Mouse (Mus musculus) lung, postnatal 14 days (tissue): ENCODE measurements around the gene Gm37419.
A peak's percentile ranks its signal among the peaks of the same experiment; 100 is the strongest.

ENCODE experiments used
- DNase-seq: peaks from one replicate; pipeline ENCODE4 v3.0.0; 2021

The Gm37419 gene

DNA sequence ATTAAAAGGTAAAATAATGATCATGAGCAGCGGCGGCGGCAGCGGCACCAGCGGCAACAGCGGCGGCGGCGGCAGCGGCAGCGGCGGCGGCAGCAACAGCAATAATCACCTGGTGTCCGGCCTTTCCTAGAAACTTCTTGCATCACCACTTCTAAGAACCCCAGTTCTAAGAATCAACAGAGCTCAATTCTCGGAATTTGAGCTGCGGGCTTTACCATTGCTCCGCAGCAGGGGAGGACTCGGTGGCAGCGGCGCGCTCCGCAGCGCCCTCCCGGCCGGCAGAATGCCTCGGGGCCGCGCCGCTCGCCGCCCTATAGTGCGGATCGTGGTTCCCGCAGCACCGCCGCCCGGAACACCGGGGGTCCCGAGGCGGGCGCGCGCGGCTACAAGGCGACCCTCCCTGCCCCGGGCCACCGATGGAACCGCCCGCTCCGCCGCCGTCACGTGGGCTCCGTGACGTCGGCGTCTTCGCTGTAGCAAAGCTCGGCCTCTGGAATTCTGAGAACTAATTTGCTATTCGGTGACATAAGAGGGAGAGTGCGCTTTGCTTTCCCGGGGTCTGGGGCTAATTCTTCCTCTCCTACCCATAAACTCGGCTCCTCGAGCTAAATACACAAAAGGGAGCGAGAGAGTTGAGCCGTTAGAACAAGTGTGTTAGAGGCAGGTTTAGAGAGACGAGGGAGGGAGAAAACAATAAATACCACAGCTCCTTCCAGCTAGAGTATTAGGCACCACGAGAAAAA, at the start of gene Gm37419, which contains the start of gene Bcl6:
Gene Gm37419, plus strand, starts transcription at position 17 of the 743 bp plus-strand sequence.
Gene Bcl6, minus strand, starts transcription at position 387 of the 743 bp plus-strand sequence.
- DNase-seq, result peak; percentile 88

DNA sequence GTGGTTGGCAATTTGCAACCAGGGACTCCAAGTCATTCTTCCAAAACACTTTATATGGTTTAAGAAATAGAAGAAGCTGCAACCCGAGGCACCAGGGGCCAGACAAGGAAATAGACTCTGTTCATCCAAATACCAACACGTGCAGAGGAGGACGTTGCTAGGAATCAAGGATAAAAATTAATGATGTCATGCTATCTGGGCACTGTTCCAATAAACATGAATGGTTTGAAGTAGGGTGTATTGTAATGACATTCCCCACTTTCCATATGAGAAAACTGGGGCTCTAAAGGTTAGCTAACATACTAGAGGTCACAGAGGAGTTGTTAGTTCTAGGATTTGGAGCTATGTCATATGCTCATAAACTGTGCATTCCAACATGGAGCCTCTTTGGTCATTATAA, 43.5 kb upstream of the Gm37419 start:
- no peak for DNase-seq

DNA sequence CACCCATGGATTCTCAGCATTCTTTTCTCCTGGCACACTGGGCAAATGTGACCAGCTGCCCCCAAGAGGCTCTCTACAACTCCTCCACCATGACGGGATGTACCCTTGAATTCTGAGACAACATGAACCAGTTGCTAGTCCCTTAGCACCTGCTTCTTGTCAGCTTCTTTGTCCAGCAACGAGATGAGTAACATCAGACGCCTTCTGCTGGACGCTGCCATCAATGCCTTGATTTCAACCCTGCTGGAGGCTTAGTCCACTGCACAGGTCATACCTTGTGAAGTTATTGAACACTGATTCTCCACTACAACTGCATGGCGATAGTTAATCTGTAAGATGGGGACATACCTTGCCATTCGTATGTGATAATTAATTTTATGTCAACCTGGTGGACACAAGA, 40.6 kb upstream of the Gm37419 start:
- DNase-seq, result no peak

DNA sequence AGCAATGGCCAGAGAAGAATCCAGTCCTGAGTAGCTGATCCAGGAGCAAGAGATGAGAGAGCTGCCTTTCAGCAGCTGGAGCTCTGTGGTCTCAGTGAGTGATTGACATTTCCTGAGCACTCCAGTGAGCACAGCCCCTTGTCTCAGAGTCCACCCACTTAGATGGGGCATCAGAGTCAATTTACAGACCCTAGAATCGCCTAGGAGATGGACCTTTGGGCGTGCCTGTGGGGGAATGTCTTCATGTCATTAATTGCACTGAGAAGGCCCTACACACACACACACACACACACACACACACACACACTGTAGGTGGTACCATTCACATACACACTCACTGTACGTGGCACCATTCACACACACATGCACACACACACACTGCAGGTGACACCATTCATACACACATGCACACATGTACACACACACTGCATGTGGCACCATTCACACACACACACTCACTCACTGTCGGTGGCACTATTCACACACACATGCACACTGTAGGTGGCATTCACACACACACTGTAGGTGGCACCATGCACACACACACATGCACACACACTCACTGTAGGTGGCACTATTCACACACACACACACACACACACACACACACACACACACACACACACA, 36.1 kb upstream of the Gm37419 start:
- no peak for DNase-seq

GRCm38 (mm10) chr16:23953189-23953958, 34.9 kb upstream of the Gm37419 start:
- peak; percentile 76 for DNase-seq

GRCm38 (mm10) chr16:23953959-23954260, 34.4 kb upstream of the Gm37419 start:
- DNase-seq, result no peak

- DNase-seq, result no peak
Observed at GRCm38 (mm10) chr16:23958938-23959337, 29.3 kb upstream of the Gm37419 start.

GRCm38 (mm10) chr16:23962401-23962800, 25.9 kb upstream of the Gm37419 start:
- DNase-seq, result peak; percentile 52

- DNase-seq, result no peak
Observed at GRCm38 (mm10) chr16:23963896-23964668, 24.2 kb upstream of the Gm37419 start.

GRCm38 (mm10) chr16:23964706-23965367, 23.4 kb upstream of the Gm37419 start:
- no peak for DNase-seq

GRCm38 (mm10) chr16:23966066-23966465, 22.2 kb upstream of the Gm37419 start:
- DNase-seq, result no peak

DNA sequence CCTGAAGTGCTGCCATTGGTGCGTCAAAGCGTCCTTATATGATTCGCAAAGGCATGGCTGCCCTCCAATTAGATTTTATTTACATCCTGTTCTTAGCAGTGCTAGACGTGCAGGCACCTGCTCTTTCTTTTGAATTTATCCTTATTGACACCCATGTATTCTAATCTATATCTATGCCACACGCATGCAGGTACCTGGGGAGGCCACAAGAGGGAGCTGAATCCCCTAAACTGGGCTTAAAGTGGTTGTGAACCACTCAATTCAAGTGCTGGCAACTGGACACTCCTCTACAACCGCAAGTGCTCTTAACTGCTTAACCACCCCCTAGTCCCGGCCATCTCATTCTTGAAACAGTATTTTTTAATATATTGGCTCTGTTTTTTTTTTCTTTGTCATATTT, 21.0 kb upstream of the Gm37419 start:
- no peak for DNase-seq

DNA sequence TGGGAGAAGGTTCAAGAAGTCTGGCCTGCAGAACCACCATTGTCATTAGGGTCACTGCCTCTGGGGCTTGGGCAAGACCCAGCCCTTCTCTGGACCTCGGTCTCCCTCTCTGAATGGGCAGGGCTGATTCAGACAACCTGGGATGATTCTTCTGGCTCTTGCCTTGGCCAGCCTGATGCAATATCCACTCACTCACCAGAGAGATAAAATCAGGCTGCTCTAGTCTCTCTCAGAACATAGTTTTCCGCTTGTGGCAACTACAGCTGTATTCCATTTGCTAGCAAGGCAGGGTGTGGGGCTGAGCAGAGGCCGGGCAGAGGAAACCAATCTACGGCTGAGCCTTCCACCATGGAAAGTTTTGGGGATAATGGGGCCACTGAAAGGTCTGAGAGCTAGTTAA, 19.4 kb upstream of the Gm37419 start:
- DNase-seq, result no peak

DNA sequence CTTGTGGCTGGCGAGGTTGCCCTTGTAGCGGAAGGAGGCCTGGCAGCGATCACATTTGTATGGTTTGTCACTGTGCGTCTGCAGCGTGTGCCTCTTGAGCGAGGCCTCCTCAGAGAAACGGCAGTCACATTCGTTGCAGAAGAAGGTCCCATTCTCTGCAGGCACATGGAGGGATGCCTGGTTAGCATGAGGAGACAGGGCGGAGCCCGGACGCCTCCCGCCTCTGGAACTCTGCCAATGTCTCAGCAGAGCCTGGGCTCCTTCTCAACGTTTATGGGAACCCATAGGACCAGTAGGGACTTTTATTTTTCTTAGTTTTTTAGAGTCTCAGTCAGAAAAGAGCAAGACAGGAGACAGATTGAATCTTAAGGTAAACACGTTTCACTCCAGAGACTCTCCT, 18.4 kb upstream of the Gm37419 start:
- DNase-seq, result no peak

DNA sequence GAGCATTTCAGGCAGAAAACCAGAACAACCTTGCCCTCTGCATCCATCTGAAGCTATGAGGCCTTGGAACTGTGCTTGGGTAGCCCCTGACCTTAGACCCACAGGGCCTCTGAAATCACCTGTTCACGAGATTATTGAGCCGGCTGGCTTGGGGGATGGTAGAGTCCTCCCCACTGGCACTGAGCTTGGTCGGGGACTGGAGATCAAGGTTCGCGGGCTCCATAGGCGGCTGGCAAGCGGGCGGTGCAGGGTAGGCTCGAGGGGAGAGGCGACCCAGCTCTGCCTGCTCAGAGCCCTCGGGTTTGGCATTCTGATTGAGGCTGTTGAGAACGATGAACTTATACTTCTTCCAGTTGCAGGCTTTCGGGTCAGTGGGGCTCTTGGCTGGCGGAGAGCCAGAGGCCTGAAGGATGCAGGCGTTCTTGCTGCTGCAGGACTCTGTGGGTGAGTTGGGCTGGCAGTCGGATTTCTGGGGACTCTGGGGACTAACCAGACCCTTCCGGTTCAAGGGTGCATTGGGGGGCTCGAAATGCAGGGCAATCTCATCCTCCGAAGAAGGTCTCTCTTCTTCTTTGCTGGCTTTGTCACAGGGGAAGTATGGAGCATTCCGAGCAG, 16.0 kb upstream of the Gm37419 start:
- DNase-seq, result no peak

DNA sequence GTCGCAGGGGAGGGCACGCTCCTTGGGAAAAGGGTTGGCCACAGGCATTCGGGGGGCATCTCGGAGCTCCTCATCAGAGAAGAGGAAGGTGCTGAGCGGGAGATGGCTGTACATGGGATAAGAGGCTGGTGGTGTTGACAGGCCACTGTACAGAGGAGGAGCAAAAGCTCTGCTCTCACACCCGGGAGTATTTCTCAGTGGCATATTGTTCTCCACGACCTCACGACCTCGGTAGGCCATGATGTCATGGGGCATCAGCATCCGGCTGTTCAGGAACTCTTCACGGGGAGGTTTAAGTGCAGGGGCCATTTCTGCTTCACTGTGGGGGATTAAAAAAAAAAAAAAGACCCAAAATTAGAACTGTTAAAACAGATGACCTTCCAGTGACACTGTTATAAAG, 15.4 kb upstream of the Gm37419 start:
- DNase-seq, result no peak

DNA sequence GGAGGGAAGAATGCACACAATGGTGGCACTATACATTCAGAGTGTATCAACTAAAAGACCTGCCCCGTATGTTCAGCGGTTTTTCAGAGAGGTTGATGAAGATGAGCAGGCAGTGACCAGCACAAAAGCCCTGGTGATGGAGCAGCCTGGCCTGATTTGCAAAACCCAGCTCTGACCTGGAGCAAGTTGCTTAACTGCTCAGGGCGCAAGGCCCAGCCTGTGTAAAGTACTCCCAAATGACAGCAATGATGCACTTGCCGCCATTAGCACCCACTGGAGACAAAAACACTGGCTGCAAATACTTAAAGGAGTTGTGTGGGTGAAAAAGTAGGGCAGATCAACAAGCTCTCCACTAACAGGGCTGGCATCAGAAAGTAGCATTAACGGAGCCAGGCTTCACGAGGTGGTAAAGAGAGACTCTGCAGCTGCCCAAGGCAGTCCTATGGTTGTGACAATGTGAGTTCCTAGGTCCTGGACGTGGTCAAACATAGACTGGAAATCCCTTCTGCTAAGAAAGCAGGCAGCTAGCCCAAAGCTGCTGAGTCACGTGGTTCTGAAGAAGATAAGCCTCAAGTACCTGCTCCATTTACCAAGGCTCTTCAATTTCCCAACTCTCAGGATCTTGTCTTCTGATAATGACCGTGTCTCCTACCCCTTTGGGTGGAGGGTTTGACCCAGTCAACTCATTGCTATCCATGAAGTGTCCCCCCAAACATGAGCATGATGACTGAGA, 14.5 kb upstream of the Gm37419 start:
- no peak for DNase-seq

DNA sequence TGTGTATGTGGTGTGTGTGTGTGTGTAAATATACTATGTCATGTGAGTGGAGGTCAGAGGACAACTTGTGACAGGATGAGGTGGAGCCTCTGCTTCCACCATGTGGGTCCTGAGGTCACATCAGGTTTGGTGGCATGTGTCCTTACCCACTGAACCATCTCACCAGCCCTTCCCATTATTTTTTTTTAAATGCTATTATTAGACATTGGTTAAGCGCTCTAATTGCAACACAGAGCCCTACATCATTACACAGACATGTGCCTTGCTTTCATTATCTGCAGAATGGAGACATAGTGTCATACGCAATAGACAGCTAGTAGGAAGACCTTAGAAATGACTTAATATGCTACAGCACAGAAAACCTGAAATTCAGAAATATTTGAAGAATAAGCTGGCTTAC, 12.1 kb upstream of the Gm37419 start:
- no peak for DNase-seq

GRCm38 (mm10) chr16:23977732-23978131, 10.6 kb upstream of the Gm37419 start:
- DNase-seq, result peak; percentile 64

DNA sequence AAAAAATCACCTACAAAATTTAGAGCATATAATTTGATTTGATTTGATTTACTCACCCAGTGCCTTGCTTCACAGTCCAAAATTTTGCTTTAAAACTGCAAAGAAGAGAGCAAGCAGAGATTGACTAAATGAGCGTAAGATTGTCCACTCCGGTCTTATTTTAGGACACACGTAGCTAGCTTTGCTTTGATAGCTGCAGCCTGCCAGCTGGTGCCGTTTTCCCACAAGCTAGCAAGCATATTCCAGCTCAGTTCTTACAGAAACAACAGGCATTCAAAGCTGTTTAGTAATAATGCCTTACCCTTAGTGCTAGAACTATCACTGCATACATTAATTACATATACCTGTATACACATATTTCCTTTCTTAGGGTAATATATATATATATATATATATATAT, 9.8 kb upstream of the Gm37419 start:
- no peak for DNase-seq

DNA sequence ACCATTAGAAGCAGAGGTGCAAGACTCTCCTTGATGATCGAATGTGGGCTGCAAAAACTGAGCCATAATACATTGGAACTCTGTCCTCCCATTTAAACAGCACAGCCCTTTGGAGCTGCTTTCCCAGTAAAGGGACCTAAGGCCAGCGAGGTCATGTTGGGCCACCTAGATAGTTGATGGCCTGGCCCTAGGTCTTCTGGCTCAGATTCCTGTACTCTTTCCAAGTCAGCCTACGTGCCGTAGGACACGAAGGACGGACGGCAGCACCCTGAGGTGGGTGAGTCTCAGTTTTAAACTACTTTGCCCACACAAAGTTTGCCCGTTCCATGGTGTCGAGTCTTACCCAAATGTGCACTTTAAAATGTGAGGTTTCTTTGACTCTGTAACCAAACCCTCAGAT, 8.8 kb upstream of the Gm37419 start:
- DNase-seq, result no peak
